Mouse (Mus musculus) heart, adult 2 months (tissue): ENCODE measurements at regions not wholly inside any gene's neighbourhood (a gene's known extent, or its start where the extent isn't known, plus 50 kb on each side); places are given as distances from the start of the nearest gene placed in this dataset.

ENCODE experiments used
- CTCF ChIP-seq: fragments of 200-600 bp; IDR thresholded peaks from 2 replicates; pipeline ENCODE4 v1.8.1; 2022; ENCODE audit warnings: antibody characterized with exemption, mild to moderate bottlenecking, moderate library complexity
- EP300 ChIP-seq: fragments of 200-500 bp; IDR thresholded peaks from 2 replicates; pipeline ENCODE4 v1.6.1; 2011; ENCODE audit warnings: low read depth, low read length, control low read depth; ENCODE audit not compliant: insufficient read depth

- no peak for TF ChIP-seq CTCF
- TF ChIP-seq EP300: no peak
Measured at GRCm38 (mm10) chr13:63720610-63721009, 94.4 kb upstream of the Ercc6l2 start.
